Mouse (Mus musculus) ES-E14 (cell line): ENCODE measurements around the gene Chaf1b.

Experiments
- HCFC1 ChIP-seq: IDR thresholded peaks from 2 replicates; pipeline ENCODE4 v1.6.1; 2012; ENCODE audit warnings: low read length, inconsistent platforms, borderline replicate concordance; ENCODE audit not compliant: insufficient read depth
- MAFK ChIP-seq: IDR thresholded peaks from 2 replicates; pipeline ENCODE4 v1.6.1; 2014; ENCODE audit warnings: mild to moderate bottlenecking, low read depth, low read length, inconsistent platforms; ENCODE audit not compliant: insufficient read depth
- ZNF384 ChIP-seq: IDR thresholded peaks from 2 replicates; pipeline ENCODE4 v1.6.1; 2012; ENCODE audit warnings: low read depth, low read length, inconsistent platforms

DNA sequence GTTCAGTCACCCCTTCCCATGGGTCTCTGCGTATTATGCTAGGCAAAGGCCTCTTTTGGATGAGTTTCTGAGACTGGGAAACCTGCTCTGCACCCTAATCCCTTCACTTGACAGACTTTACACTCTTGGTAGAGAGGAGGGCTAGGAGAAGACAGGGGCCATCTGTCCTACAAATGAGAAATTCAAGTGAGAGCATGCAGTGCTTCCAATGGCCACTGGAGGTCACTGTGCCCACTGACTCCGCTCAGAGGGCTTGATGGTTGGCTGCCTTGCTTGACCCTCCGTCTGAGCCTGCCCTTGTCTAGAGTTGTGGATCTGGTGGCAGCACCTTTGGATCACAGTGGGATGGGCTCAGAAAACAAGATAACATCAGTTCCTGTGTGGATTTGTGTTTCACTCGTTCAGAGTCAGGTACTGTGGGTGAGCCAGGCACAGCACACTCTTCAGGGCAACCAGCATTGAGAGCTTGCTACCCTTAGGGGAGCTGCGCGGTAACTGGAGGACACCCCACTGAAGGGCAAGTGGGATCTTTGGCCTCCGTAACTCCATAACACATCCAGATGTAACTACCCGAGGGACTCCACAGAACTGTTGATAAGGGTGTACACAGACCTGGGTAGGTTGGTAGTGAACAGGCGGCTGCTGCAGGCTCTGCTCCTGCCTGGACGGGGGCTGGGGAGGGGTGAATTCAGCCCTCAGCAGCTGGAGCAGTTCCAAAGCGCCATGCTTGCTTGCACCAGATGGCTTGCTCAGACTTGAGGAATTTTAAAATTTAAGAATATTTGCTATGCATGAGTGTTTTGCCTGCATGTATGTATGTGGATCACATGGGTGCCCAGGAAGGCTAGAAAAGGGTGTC lies 22.7 kb downstream of the Chaf1b start:
- TF ChIP-seq ZNF384 (no peak), MAFK (no peak), HCFC1 (no peak)
